Mouse (Mus musculus): ENCODE measurements around the gene Ifna2. TPM values are rescaled to one million over a fixed set of nuclear protein-coding genes. Genes with fewer than 3 reads are reported as not detected.
A peak's percentile ranks its signal among the peaks of the same experiment; 100 is the strongest.

Ifna2 gene
- not detected in 2 replicates for polyA plus RNA-seq (2015; fragmentation: Nextera tagmentation; extraction: Ambion mirVana)

DNA sequence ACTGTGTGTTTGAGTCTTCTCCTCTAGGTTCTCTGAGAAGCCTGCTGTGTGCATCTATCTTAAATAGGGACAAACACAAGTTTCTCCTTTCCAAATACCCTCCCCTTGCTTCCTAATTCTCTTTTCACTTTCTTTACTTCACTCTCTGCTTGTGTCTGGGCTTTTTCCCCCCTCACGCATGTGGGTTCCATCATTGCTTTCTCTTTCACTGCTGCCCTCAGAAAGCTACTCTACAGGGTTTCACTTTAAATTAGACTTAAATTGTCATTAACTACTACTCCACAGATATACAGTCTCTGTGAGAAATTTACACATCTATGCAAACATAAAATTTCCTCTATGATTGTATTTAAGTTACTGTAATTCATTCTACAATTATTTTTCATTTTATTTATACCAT is at the start of gene Ifna2:
Ifna2 (minus strand) TSS at position 101 of the 400 bp plus-strand sequence.
- H3K4me1 ChIP-seq, result no peaks in the 10 kb centered on the region
- H3K4me3 ChIP-seq, result no peak within 1 kb of the TSS
- 86% methylated on average over 1 of the region's 1 CpGs for WGBS
- H3K27me3 ChIP-seq, result no peaks in the 10 kb centered on the region
- no peaks in the 10 kb centered on the region for H3K9me3 ChIP-seq
- no peaks in the 10 kb centered on the region for H3K36me3 ChIP-seq
- ATAC-seq (ENCODE audit: insufficient number of reproducible peaks, low FRiP score, low TSS enrichment, low read depth), result no peak
- H3K9ac ChIP-seq, result no peak within 1 kb of the TSS
- no peak within 1 kb of the TSS for H3K4me2 ChIP-seq
- H3K27ac ChIP-seq, result no peak within 1 kb of the TSS

- Histone ChIP-seq H3K27ac (no peak overlapping the region), H3K4me2 (no peak overlapping the region), H3K9me3 (no peaks in the 10 kb centered on the region), H3K4me1 (no peaks in the 10 kb centered on the region; the same call in 1 of the 2 replicates), H3K4me3 (no peak overlapping the region), H3K9ac (no peak overlapping the region), H3K36me3 (no peaks in the 10 kb centered on the region), H3K27me3 (no peaks in the 10 kb centered on the region)
- ATAC-seq (ENCODE audit: insufficient number of reproducible peaks, low FRiP score, low TSS enrichment, low read depth), result no peak
- 0% methylated on average over 1 of the region's 1 CpGs for WGBS
Observed at GRCm38 (mm10) chr4:88727324-88727723, 43.6 kb upstream of the Ifna2 start.

DNA sequence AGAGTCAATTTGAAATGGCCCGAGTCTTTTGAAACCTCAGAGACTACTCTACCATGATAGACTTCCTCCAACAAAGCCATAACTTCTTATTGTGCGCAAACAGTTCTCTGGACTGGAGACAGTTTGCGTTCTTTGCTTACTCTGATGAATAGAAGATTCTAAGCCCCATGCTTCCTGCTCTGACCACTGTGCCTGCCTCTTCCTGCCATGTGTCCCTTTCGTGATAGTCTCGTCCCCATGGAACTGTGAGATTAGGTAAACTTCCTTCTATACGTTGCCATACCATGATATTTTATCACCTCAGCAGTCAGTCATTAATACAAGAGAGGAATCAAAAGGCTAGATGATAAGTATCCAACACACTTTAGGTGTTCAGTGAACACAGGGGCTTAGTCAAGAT is 43.0 kb upstream of the Ifna2 start:
- Histone ChIP-seq H3K4me3 (no peak overlapping the region), H3K27me3 (no peaks in the 10 kb centered on the region), H3K27ac (no peak overlapping the region), H3K36me3 (no peaks in the 10 kb centered on the region), H3K9me3 (no peaks in the 10 kb centered on the region), H3K4me1 (no peaks in the 10 kb centered on the region; the same call in 1 of the 2 replicates), H3K9ac (no peak overlapping the region), H3K4me2 (no peak overlapping the region)
- ATAC-seq (ENCODE audit: insufficient number of reproducible peaks, low FRiP score, low TSS enrichment, low read depth), result no peak
- 83% methylated on average over 6 of the region's 6 CpGs for WGBS

DNA sequence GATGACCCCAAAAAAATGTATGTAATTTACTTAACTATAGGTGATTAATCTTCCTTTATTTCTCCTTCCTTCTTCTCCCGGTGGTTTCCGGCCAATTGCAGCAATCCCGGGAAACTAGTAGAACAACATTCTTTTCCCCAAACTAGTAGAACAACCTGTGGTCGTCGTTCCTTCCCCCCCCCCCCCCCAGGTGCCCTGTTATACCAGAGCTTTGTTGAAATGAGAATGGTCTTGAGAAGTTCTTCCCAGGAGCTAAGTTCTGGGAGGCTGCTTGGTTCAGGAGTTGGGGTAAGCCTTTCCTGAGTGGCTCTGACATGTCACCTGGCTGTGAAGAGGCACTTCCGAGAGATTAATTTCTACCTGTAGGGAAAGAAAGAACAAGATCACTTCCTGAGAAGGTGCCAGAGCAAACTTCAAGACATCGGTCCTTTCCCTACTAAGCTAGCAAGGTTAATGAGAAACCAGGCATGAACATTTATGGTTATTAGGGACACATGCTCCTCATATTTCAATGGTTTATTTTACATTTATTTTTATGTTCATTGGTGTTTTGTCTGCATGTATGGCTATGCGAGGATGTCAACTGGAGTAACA is 39.9 kb upstream of the Ifna2 start:
- ATAC-seq (ENCODE audit: insufficient number of reproducible peaks, low FRiP score, low TSS enrichment, low read depth), result no peak
- peak overlapping the region; percentile 50; the same call in 1 of the 2 replicates for H3K27ac ChIP-seq
- H3K9me3 ChIP-seq, result no peaks in the 10 kb centered on the region
- H3K4me3 ChIP-seq, result no peak overlapping the region
- H3K27me3 ChIP-seq, result no peaks in the 10 kb centered on the region
- no peak overlapping the region for H3K4me2 ChIP-seq
- no peak overlapping the region for H3K9ac ChIP-seq
- H3K4me1 ChIP-seq, result peaks cover 19% of the 10 kb centered on the region
- WGBS, result 51% methylated on average over 8 of the region's 8 CpGs
- H3K36me3 ChIP-seq, result peaks cover 10% of the 10 kb centered on the region; the same call in 1 of the 2 replicates

GRCm38 (mm10) chr4:88721791-88722721 is 38.3 kb upstream of the Ifna2 start, which contains the start of the genes Gm26566 and Klhl9:
Gm26566 (plus strand) TSS chr4:88721805.
Klhl9 (minus strand) TSS chr4:88722465.
- Histone ChIP-seq H3K4me3 (peak within 1 kb of the TSS; percentile 73), H3K9me3 (no peaks in the 10 kb centered on the region), H3K27me3 (no peaks in the 10 kb centered on the region), H3K4me1 (peaks cover 22% of the 10 kb centered on the region), H3K4me2 (peak within 1 kb of the TSS; percentile 60), H3K36me3 (peaks cover 13% of the 10 kb centered on the region; the same call in 1 of the 2 replicates), H3K27ac (peak within 1 kb of the TSS; percentile 98), H3K9ac (peak within 1 kb of the TSS; percentile 96)
- under 1% methylated on average over 81 of the region's 82 CpGs for WGBS
- ATAC-seq (ENCODE audit: insufficient number of reproducible peaks, low FRiP score, low TSS enrichment, low read depth), result peak; percentile 99

- H3K4me3 ChIP-seq, result peak overlapping the region; percentile 26
- peaks cover 25% of the 10 kb centered on the region for H3K4me1 ChIP-seq
- H3K36me3 ChIP-seq, result peaks cover 35% of the 10 kb centered on the region
Observed at GRCm38 (mm10) chr4:88718715-88719114, 35.0 kb upstream of the Ifna2 start.

DNA sequence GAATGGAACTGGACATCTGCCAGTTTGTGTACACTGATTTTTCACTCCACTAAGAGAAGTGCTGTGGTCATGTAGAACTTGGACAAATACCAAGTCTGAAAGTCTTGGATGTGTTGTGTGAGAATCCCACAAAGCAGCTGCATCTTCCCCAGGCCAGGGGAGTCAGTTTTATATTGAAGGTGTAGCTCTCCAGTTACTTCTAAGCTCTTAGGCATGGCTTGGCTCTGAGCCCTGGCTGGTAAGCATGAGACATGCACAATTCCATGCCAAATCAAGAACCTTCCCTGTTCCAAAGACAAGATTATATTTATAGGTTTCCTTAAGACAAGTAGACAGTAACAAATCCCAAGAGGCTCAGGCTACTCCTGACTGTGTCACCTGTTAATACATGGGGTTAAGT is 31.3 kb upstream of the Ifna2 start:
- no peak overlapping the region for H3K4me3 ChIP-seq
- H3K4me2 ChIP-seq, result no peak overlapping the region
- H3K27me3 ChIP-seq, result no peaks in the 10 kb centered on the region
- H3K36me3 ChIP-seq, result peaks cover 35% of the 10 kb centered on the region
- no peak overlapping the region for H3K9ac ChIP-seq
- H3K27ac ChIP-seq, result no peak overlapping the region
- peaks cover 12% of the 10 kb centered on the region for H3K4me1 ChIP-seq
- ATAC-seq (ENCODE audit: insufficient number of reproducible peaks, low FRiP score, low TSS enrichment, low read depth), result no peak
- no peaks in the 10 kb centered on the region for H3K9me3 ChIP-seq

More at GRCm38 (mm10) chr4:88718715-88719114, 35.0 kb upstream of the Ifna2 start:
- no peak for ATAC-seq (ENCODE audit: insufficient number of reproducible peaks, low FRiP score, low TSS enrichment, low read depth)
- H3K4me2 ChIP-seq, result peak overlapping the region; percentile 44
- H3K9me3 ChIP-seq, result no peaks in the 10 kb centered on the region
- no peaks in the 10 kb centered on the region for H3K27me3 ChIP-seq
- H3K27ac ChIP-seq, result no peak overlapping the region
- H3K9ac ChIP-seq, result no peak overlapping the region
- 34% methylated on average over 1 of the region's 1 CpGs for WGBS

DNA sequence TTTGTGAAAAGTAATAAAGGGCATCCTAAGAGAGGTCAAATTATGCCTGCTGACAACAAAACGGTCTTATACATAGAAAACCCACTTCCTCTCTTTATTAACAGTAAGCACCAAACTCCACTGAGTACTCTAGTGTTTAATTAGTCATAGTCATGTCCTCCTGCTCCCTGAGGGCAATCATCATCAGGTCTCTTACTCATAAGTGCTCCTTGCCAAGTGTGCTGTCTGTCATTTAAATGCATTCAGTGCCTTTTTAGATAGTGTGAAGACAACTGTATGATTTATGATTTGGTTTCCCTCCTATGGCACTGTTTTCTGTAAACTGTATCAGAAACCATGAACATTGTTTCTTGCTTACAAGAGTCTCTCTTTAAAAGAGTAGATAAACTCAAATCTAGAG is 30.6 kb upstream of the Ifna2 start:
- Histone ChIP-seq H3K27me3 (no peaks in the 10 kb centered on the region), H3K4me3 (no peak overlapping the region), H3K9ac (no peak overlapping the region), H3K4me2 (no peak overlapping the region), H3K36me3 (peaks cover 33% of the 10 kb centered on the region), H3K27ac (no peak overlapping the region), H3K9me3 (no peaks in the 10 kb centered on the region), H3K4me1 (peaks cover 9% of the 10 kb centered on the region)
- WGBS, result 73% methylated on average over 1 of the region's 1 CpGs
- ATAC-seq (ENCODE audit: insufficient number of reproducible peaks, low FRiP score, low TSS enrichment, low read depth), result no peak

- no peaks in the 10 kb centered on the region for H3K4me1 ChIP-seq
- no peak overlapping the region for H3K4me3 ChIP-seq
- no peak overlapping the region for H3K9ac ChIP-seq
- WGBS, result 90% methylated on average over 1 of the region's 1 CpGs
- H3K27ac ChIP-seq, result no peak overlapping the region
- H3K4me2 ChIP-seq, result no peak overlapping the region
- H3K27me3 ChIP-seq, result no peaks in the 10 kb centered on the region
- ATAC-seq (ENCODE audit: insufficient number of reproducible peaks, low FRiP score, low TSS enrichment, low read depth), result no peak
- no peaks in the 10 kb centered on the region for H3K9me3 ChIP-seq
- 0 out of 2 replicates have a peak, but pooled peaks cover 3% of the 10 kb centered on the region for H3K36me3 ChIP-seq
Observed at GRCm38 (mm10) chr4:88707128-88707826, 23.6 kb upstream of the Ifna2 start.

- H3K9ac ChIP-seq, result no peak overlapping the region
- WGBS, result 36% methylated on average over 3 of the region's 3 CpGs
- H3K4me2 ChIP-seq, result no peak overlapping the region
- 0 out of 2 replicates have a peak, but pooled peaks cover 3% of the 10 kb centered on the region for H3K36me3 ChIP-seq
- no peaks in the 10 kb centered on the region for H3K4me1 ChIP-seq
- no peaks in the 10 kb centered on the region for H3K27me3 ChIP-seq
- no peaks in the 10 kb centered on the region for H3K9me3 ChIP-seq
- H3K4me3 ChIP-seq, result no peak overlapping the region
- no peak for ATAC-seq (ENCODE audit: insufficient number of reproducible peaks, low FRiP score, low TSS enrichment, low read depth)
- H3K27ac ChIP-seq, result no peak overlapping the region
Observed at GRCm38 (mm10) chr4:88705924-88706323, 22.2 kb upstream of the Ifna2 start.

- H3K27me3 ChIP-seq, result no peaks in the 10 kb centered on the region; the same call in 1 of the 2 replicates
- no peaks in the 10 kb centered on the region for H3K4me1 ChIP-seq
- no peaks in the 10 kb centered on the region for H3K9me3 ChIP-seq
- no peak overlapping the region for H3K27ac ChIP-seq
- H3K9ac ChIP-seq, result no peak overlapping the region
- no peaks in the 10 kb centered on the region for H3K36me3 ChIP-seq
- no peak for ATAC-seq (ENCODE audit: insufficient number of reproducible peaks, low FRiP score, low TSS enrichment, low read depth)
- H3K4me3 ChIP-seq, result no peak overlapping the region
- no peak overlapping the region for H3K4me2 ChIP-seq
- WGBS, result 64% methylated on average over 1 of the region's 1 CpGs
Observed at GRCm38 (mm10) chr4:88699301-88699700, 15.6 kb upstream of the Ifna2 start.

Measured in limb, embryonic 15.5 days (tissue).